Mouse (Mus musculus) neural tube, embryonic 13.5 days (tissue): ENCODE results near the gene Slc35a2. TPM values are rescaled to one million over a fixed set of nuclear protein-coding genes. Genes with fewer than 3 reads are reported as not detected.

Source experiments
- polyA plus RNA-seq: library from polyadenylated mRNA; unstranded; fragments of >200 nt; fragmentation: Nextera tagmentation; extraction: Ambion mirVana; gene quantifications from 2 replicates; pipeline ENCODE4 v1.2.1, GENCODE M21; 2015

Gene Slc35a2
- polyA plus RNA-seq, 1 experiment from 2014 or later, result 42.3 TPM

Other genes starting within 250 kb of the Slc35a2 start
- 108 and 118 TPM in 2 replicates for gene Syp, start 245.6 kb upstream of the Slc35a2 start, polyA plus RNA-seq
- 1.9 and 2.1 TPM in 2 replicates for gene Prickle3, start 226.8 kb upstream of the Slc35a2 start, polyA plus RNA-seq
- gene Plp2, start 212.6 kb upstream of the Slc35a2 start, polyA plus RNA-seq, result 27.2 and 33.4 TPM in 2 replicates
- gene Magix, start 202.8 kb upstream of the Slc35a2 start, polyA plus RNA-seq, result 0.18 TPM in 1 of 2 replicates, not detected in the other
- 43.2 and 50.4 TPM in 2 replicates for gene Gpkow, start 186.9 kb upstream of the Slc35a2 start, polyA plus RNA-seq
- 35.0 and 36.5 TPM in 2 replicates for gene Wdr45, start 169.7 kb upstream of the Slc35a2 start, polyA plus RNA-seq
- gene Gm45208, start 161.8 kb upstream of the Slc35a2 start, polyA plus RNA-seq, result not detected in 2 replicates
- gene Praf2, start 155.6 kb upstream of the Slc35a2 start, polyA plus RNA-seq, result 115 and 134 TPM in 2 replicates
- gene Ccdc120, start 133.1 kb upstream of the Slc35a2 start, polyA plus RNA-seq, result 39.3 and 43.2 TPM in 2 replicates
- 25.8 and 28.6 TPM in 2 replicates for gene Tfe3, start 121.5 kb upstream of the Slc35a2 start, polyA plus RNA-seq
- 74.9 and 77.1 TPM in 2 replicates for gene Gripap1, start 94.3 kb upstream of the Slc35a2 start, polyA plus RNA-seq
- 4.9 and 6.2 TPM in 2 replicates for gene Kcnd1, start 61.7 kb upstream of the Slc35a2 start, polyA plus RNA-seq
- gene Otud5, start 42.7 kb upstream of the Slc35a2 start, polyA plus RNA-seq, result 51.8 and 52.2 TPM in 2 replicates
- 16.7 and 18.6 TPM in 2 replicates for gene Pim2, start 5.8 kb upstream of the Slc35a2 start, polyA plus RNA-seq
- 210 and 216 TPM in 2 replicates for gene Pqbp1, start 15.2 kb downstream of the Slc35a2 start, polyA plus RNA-seq
- gene Timm17b, start 15.3 kb downstream of the Slc35a2 start, polyA plus RNA-seq, result 150 and 160 TPM in 2 replicates
- not detected in 2 replicates for gene Gm10491, start 23.8 kb downstream of the Slc35a2 start, polyA plus RNA-seq
- gene Gm10490, start 25.5 kb downstream of the Slc35a2 start, polyA plus RNA-seq, result not detected in 2 replicates
- 192 and 252 TPM in 2 replicates for gene Pcsk1n, start 35.8 kb downstream of the Slc35a2 start, polyA plus RNA-seq
- gene Eras, start 44.6 kb downstream of the Slc35a2 start, polyA plus RNA-seq, result 0.24 TPM in 1 of 2 replicates, not detected in the other
- gene Hdac6, start 63.9 kb downstream of the Slc35a2 start, polyA plus RNA-seq, result 52.2 and 53.4 TPM in 2 replicates
- gene Gata1, start 94.0 kb downstream of the Slc35a2 start, polyA plus RNA-seq, result 0.56 and 0.73 TPM in 2 replicates
- gene Glod5, start 134.5 kb downstream of the Slc35a2 start, polyA plus RNA-seq, result not detected in 2 replicates
- 39.5 and 39.8 TPM in 2 replicates for gene Suv39h1, start 190.7 kb downstream of the Slc35a2 start, polyA plus RNA-seq
- gene Was, start 206.5 kb downstream of the Slc35a2 start, polyA plus RNA-seq, result 0.24 TPM in 1 of 2 replicates, not detected in the other
- gene Wdr13, start 248.9 kb downstream of the Slc35a2 start, polyA plus RNA-seq, result 47.8 and 51.7 TPM in 2 replicates